Mouse (Mus musculus): ENCODE measurements around the gene Socs1.

DNA sequence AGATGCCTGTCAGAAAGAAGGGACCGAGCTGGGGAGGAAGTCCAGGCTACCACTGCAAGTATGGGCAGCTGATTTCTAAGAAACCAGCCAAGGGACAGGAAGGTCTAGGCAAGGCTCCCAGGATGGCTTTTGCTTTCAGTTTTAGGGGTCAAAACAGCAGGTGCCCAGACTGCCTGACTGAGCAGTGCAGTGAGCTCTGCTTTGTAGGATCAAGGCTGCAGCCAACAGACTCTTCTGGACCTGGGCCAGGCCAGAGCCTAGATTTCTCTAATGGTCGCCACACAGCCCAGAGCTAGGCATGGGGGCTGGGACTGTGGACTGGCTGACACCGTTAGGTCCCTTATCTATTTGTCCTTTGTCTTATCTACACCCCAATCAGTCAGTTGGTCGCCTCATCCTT is 10.6 kb downstream of the Socs1 start:
- no peak for TF ChIP-seq EP300 (IDR thresholded peaks at IDR 0.05; ENCODE audit: low read depth)
- TF ChIP-seq CTCF (IDR thresholded peaks at IDR 0.05; ENCODE audit: low read depth): no peak

Measured in liver, postnatal 0 days (tissue).